Mouse (Mus musculus): ENCODE measurements around the gene Pln.

GRCm38 (mm10) chr10:53326367-53326766 is 11.1 kb upstream of the Pln start:
- TF ChIP-seq CTCF (IDR thresholded peaks at IDR 0.05) (no peak), EP300 (IDR thresholded peaks at IDR 0.05; ENCODE audit: insufficient read depth, low read depth, low read length) (no peak), POLR2A (IDR thresholded peaks at IDR 0.05; ENCODE audit: insufficient read depth, low read depth, low read length) (no peak)
